Mouse (Mus musculus) heart, postnatal 25 days (tissue): ENCODE data around the gene Tex264. TPM values are rescaled to one million over a fixed set of nuclear protein-coding genes. Genes with fewer than 3 reads are reported as not detected.

Experiments
- DNase-seq: peaks from one replicate; pipeline ENCODE4 v3.0.0; 2022; ENCODE audit warnings: low spot score
- intact Hi-C: fragments of 180-260 bp; cut with DNase I; formaldehyde crosslinking; loops from one replicate; pipeline ENCODE4 v1.15.1; 2025
- total RNA-seq, 2 experiments: library from RNA; stranded (reverse); gene quantifications; 2 replicates each; pipeline ENCODE4 v1.2.3; 2021

Gene Tex264
- 10 to 100 TPM; 41.7 to 44.0 TPM for total RNA-seq

DNA sequence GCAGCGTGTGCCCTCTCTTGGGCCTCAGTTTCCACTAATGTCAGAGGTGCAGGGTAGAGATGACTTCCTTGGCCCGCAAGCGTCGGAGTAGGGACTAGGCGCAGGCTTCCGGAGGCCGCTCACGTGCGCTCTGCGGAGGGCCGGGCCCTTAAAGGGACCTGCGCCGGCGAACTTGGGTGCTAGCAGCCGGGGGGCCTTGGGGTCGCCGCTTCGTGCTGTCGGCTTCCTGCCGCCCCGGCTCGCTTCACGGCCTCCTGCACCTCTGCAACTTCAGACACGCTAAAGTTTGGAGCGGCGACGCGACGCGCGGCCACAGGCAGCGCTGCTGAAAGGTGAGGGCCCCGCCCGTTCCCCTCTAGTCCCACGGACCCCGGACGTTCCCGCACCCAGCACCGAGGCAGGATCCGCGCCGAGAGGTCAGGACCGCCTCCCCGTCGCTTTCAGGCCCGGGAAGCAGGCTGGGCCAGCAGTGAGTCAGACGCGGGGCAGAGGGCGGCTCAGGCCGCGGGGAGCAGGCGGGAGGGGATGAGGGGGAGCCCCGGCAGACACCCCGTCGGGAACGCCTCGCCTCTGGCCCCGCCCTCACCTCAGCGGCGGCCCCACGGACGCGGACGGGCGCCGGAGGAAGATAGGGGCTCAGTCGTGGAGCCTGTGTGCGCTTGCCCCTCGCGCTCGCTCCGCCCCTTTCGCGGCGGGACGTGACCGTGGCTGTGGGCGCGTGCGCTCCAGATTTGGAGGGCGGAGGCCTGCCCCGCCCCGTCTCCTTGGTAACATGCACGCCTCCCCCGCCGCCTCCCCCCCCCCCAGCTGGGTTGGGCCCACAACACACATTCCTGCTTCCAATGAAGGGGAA, at the start of gene Tex264:
Tex264 (minus strand) TSS at position 679 of the 853 bp plus-strand sequence.
- DNase-seq, result peak; percentile 81
- intact Hi-C loops, result loop anchor here (5.0 kb wide), 2 partner anchors 607 to 652 kb away; partner anchors contain the start of gene Hemk1

- no peak for DNase-seq
- intact Hi-C loops, result no loop called here
Observed at GRCm38 (mm10) chr9:106733690-106734089, 48.0 kb upstream of the Tex264 start.

DNA sequence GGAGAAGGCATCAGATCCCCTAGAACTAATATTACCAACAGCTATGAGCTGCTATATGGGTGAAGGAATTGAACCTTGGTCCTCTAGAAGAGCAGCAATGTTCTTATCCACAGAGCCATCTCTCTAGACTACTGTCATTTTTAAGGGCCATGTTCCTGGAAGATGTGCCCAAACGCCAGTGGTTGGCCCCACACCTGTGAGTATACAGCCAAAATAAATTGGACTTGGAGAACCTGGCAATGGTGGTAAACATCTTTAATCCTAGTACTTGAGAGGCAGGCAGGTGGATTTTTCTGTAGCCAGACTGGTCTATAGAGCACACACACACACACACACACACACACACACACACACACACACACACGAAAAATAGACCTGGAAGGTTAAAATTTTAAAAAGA, 43.7 kb upstream of the Tex264 start:
- intact Hi-C loops, result no loop called here
- no peak for DNase-seq

DNA sequence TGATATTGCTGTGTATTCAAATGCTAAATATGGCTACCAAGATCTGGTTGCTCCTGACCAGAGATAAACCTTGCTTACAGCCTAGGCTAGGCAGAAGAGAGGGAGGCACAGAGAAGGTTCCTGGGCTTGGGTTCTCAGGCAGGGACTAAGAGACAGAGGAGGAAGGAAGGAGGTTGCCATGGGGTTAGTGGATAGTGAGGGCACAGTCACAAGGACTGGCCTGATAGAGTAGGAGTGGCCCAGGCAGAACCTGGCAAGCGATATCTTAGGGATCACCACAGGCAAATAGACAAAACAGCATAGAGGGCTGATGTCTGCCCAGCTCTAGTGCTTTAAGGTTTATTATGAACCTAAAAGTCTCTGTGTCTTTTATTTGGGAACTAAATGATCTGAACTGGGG, 41.2 kb upstream of the Tex264 start:
- intact Hi-C loops, result no loop called here
- DNase-seq, result no peak

DNA sequence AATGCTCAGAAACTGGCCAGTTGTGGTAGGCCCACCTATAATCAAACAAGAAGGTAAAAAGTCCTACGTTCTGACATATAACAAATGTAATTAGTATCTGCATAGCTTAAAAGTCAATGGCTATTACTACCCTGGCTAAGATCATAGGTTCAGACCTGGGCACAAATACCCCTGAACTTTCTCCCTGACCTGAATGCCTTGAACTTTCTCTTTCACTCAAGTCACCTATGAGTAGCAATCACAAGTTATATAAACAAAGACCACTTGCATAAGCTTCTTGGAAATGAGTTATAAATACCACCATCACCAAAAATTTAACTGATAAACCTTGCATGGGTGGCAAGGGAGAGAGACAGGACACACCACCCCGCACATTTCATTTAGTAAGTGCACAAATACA, 39.7 kb upstream of the Tex264 start:
- DNase-seq, result no peak
- intact Hi-C loops, result no loop called here

DNA sequence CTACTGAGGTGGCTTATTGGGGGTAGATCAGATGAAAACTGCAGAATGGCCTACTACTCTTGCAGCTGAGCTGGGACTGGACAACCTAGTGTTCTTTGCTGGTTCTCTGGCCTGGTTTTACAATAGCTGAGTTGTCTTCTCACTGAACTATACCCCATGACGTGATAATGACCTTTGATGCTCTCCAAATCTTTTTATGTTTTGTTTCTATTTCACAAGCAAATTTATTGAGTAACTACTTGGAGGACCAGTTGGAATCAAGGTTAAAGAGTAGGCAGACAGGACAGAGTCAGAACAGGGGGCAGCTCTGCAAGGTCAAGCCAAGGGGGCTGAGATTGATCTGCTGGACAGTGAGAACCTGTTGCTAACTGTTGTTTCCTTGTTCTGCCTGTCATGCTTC, 39.1 kb upstream of the Tex264 start:
- intact Hi-C loops, result no loop called here
- DNase-seq, result no peak

DNA sequence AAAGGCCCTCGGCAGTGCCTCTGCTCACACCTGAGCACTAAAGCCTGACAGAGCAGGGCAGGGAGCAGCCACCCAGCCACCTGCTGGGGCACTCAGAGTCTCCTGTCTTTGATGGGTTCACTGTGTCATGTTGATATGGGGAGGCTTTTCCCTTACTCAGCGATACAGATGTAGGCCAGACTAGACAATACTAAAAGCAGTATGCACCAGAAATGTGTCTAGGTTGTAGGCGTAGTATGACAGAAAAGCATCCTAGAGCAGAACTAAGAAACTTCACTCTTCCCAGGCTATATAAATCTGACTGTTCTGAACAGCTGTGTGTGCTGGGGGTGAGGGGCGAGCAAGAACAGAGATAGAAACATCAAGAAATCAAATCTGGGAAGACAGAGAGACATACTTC, 31.0 kb upstream of the Tex264 start:
- DNase-seq, result no peak
- intact Hi-C loops, result no loop called here

DNA sequence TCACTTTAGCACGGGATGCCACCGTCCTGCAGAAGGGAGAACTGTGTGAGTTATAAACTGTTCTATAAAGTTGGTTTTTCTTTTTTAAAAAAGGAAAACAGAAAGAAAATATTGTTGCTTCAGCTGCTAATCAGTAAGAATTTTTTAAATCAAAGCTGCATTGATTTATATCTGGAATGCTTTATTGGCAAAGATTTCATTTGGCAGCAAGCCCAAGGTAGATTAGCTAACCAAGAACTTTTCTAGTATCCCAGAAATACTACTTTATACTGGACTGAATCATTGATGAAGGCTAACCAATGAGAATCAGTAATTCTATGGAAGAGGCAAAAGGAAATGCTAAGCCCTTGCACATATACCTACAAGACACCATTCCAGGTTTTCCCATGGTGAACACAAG, 30.5 kb upstream of the Tex264 start:
- DNase-seq, result no peak
- intact Hi-C loops, result no loop called here

- intact Hi-C loops, result no loop called here
- DNase-seq, result no peak
Observed at GRCm38 (mm10) chr9:106712470-106712869, 26.7 kb upstream of the Tex264 start.

DNA sequence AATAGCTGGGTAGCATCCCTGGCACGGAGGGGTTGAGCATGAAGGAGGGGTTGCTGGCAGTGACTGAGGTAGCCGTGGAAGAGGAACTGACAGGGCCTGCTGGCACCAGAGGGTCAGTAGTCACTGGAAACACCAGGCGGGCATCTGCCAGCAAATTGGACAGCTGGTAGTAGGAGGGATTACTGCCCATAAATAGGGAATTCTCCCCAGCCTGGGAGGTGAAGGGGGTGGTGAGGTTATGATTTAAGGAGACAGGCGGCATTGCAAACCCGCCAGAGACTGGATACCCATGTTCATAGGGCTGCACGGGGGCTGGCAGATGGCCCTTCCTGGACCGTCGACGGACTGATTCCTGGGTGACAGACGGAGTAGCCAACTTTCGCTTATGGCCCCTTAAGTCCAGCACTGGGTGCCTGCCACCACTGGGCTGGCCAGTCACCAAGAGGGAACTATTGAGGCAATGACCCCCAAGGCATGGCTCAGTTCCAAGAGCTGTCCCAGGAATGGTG, 7.3 kb upstream of the Tex264 start:
- no peak for DNase-seq
- intact Hi-C loops, result no loop called here

DNA sequence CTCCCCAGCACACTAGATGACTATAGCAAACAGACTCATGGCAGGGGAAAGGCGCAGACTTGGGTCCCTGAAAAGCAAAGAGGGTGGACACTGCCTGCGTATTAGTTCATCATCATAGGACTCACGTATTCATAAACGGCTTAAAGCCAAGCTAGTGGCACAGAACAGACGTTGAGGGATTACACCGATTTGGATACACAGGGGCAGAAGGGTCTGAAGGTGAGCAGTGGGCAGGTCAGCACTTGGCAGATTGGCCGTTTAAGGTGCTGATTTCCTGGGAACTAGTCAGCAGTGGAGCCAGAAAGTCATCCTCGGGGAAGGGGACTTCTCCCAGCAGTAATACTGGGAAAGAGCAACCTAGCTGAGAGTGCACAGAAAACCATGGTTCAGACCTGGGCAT, 3.1 kb upstream of the Tex264 start:
- intact Hi-C loops, result loop anchor here (5.0 kb wide), 2 partner anchors 603 to 648 kb away; partner anchors contain the start of gene Hemk1
- no peak for DNase-seq

GRCm38 (mm10) chr9:106686983-106687650, 1.4 kb upstream of the Tex264 start:
- intact Hi-C loops, result loop anchor here (1.0 to 5.0 kb wide), 3 partner anchors 132 to 650 kb away; partner anchors contain the start of gene Hemk1

DNA sequence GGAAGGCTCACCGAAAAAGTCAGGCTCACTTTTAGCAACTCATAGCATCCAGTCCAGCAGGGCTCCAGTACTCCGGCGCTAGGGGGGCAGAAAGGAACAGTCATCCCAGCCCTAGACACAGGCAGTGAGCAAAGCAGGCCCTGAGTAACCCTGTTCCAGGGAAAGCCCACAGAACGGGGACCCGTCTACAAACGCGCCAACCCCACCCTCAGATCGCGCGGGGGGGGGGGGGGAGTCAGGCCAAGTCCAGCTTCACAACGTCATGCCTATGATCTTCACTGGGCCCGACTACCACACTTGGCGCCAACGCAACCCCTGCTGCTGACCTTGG, 844 bp downstream of the Tex264 start:
- intact Hi-C loops, result loop anchor here (5.0 kb wide), 2 partner anchors 607 to 652 kb away; partner anchors contain the start of gene Hemk1
- DNase-seq, result no peak

More at GRCm38 (mm10) chr9:106686983-106687650, 1.4 kb upstream of the Tex264 start:
- peak; percentile 38 for DNase-seq

- intact Hi-C loops, result no loop called here
- DNase-seq, result no peak
Observed at GRCm38 (mm10) chr9:106684093-106684872, 1.4 kb downstream of the Tex264 start.

DNA sequence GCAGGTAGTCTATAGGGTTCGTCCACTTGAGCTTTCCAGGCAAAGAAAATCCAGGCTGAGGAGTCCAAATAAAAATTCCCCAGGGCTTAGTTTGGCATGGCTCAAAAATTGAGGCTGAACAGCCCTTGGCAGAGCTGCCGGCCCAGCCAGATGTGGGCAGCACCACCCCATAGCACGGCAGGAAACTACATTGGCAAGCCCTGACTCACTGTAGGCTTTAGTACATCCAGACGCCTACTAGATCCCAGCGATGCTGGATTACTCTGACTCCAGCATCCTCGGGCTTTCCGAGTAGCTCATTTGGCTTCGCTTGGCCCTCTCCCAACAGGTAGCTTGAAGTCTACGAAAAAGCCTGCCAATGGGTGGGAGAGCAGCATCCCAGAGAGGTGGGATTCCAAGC, 4.7 kb downstream of the Tex264 start:
- intact Hi-C loops, result no loop called here
- DNase-seq, result no peak

GRCm38 (mm10) chr9:106678242-106678641, 7.5 kb downstream of the Tex264 start:
- intact Hi-C loops, result loop anchor here (5.0 kb wide), 1 partner anchor 209 kb away; the partner anchor contains the start of gene Rbm15b
- DNase-seq, result no peak

- intact Hi-C loops, result loop anchor here (5.0 kb wide), 1 partner anchor 210 kb away; the partner anchor contains the start of gene Rbm15b
- no peak for DNase-seq
Observed at GRCm38 (mm10) chr9:106677702-106678101, 8.0 kb downstream of the Tex264 start.

- intact Hi-C loops, result loop anchor here (5.0 kb wide), 1 partner anchor 211 kb away; the partner anchor contains the start of gene Rbm15b
- no peak for DNase-seq
Observed at GRCm38 (mm10) chr9:106676571-106676970, 9.2 kb downstream of the Tex264 start.

GRCm38 (mm10) chr9:106675965-106676364, 9.8 kb downstream of the Tex264 start:
- intact Hi-C loops, result loop anchor here (5.0 kb wide), 1 partner anchor 211 kb away; the partner anchor contains the start of gene Rbm15b
- no peak for DNase-seq

DNA sequence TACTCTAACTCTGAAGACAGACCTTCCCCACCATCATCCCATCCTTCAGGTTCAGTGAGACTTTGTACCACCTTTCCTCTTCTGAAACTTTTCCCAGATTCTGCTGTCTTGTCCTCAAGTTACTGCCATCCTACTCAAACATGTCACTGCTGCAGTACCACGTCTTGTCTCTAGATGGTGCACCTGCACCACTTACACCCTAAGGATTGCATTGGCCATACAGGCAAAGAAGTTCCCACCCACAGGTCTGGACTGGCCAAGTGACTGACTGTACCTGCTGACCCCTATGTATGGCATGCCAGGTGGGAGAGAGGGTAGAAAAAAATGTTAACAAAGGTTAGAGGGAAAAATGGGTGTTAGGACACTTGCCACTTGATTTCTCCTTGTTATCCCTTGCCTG, 10.2 kb downstream of the Tex264 start:
- peak; percentile 55 for DNase-seq
- intact Hi-C loops, result loop anchor here (5.0 kb wide), 1 partner anchor 212 kb away; the partner anchor contains the start of gene Rbm15b
